Mouse (Mus musculus) E14TG2a.4 (cell line): ENCODE measurements around the gene Fam129c.

Experiments used
- CTCF ChIP-seq: conservative IDR thresholded peaks from 2 replicates; pipeline ENCODE4 v1.5.1; 2014; ENCODE audit warnings: low read length
- NANOG ChIP-seq: IDR thresholded peaks from 2 replicates; pipeline ENCODE4 v1.6.1; 2014; ENCODE audit warnings: borderline replicate concordance, low read length, mixed read lengths
- POU5F1 ChIP-seq: IDR thresholded peaks from 2 replicates; pipeline ENCODE4 v1.6.1; 2014; ENCODE audit warnings: low read length, borderline replicate concordance

DNA sequence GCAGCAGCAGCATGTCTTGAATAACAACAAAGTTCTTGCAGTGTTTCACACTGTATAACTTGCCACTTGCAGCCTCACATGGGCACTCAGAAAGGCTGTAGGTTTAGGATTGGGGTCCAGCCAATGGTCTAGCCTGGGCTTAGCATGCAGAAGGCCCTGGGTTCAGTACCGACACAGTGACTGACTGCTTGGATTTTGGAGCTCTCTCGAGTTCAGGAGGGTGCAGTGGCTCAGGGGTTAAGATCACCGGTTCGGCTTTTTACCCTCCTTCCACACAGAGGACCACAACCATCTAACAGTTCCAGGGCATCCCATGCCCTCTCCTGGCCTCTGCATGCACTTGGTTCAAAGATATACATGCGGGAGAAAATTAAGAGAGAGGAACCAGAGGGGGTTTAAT, 6.4 kb upstream of the Fam129c start:
- no peak for TF ChIP-seq CTCF
- TF ChIP-seq POU5F1, result no peak
- no peak for TF ChIP-seq NANOG
